17 mouse cellular contexts compared by ENCODE assay signal in the genomic region with DNA sequence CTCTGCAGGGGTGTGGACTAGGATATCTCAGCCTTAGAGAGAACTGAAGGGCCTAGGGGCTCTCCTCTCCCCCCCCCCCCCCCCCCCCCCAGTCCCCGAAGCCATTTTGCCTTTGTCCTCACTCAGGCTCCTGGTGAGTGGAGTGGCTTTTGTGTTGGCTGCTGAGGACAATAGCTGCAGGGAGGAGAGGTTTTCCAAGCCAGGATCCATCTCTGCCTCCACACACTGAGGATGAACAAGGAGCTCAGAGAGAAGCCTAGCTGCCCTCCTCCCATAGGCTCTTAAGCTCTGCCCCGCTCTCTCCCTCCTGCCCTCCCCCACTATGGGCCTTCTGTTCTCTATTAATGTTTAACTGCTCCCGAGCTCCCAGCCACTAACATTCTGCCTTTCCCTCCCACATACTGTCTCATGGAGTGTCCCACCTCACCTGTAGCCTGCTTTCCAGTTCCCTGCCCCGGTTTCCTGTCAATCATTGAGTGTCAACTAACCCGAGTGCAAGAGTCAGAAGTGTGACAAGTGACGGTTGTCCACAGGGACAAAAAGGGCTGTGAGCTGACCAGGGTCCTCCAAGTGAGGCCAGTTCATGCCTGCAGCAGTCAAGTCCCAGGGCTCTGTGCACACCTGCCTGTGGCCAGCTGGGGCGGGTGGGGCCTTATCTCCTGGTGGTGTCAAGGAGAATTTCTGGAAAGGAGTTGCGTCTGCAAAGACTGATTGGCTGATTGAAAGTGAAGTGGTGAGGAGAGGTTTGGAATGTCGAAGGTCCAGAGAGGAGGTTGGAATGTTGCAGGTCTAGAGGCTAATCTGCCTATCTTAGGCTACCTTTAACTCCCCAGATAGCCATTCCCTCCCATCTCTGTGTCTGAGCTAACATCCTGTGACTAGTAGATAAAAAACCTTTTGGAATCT.
A peak's percentile ranks its signal among the peaks of the same experiment; 100 is the strongest.
DNase-seq lines count a peak whose midpoint lies in the region; ATAC-seq lines count a peak whose summit lies in the region.
"Had no signal": no experiment of that assay in that cellular context is flagged by ENCODE, and none has a peak within 500 bp of the region (broad histone marks: within the 10 kb centered on the region; RNA-seq: fewer than 3 reads in every experiment).

No protein-coding gene starts in this region.

- no peaks in the 10 kb centered on the region for H3K36me3 ChIP-seq in midbrain, embryonic 10.5 days
- no peaks in the 10 kb centered on the region for H3K36me3 ChIP-seq in midbrain, embryonic 14.5 days (ENCODE audit: control insufficient read depth, insufficient read depth, low read length)
- no peaks in the 10 kb centered on the region for H3K36me3 ChIP-seq in limb, embryonic 10.5 days
- H3K36me3 ChIP-seq in stomach, embryonic 14.5 days (ENCODE audit: control insufficient read depth, insufficient read depth, low read length) = no peaks in the 10 kb centered on the region
- H3K36me3 ChIP-seq: embryonic facial prominence, embryonic 13.5 days; G1E; limb, embryonic 13.5 days had no signal

- peaks cover 12% of the 10 kb centered on the region for H3K27me3 ChIP-seq in midbrain, embryonic 10.5 days (ENCODE audit: low read depth, poor library complexity, severe bottlenecking)
- H3K27me3 ChIP-seq in midbrain, embryonic 14.5 days (ENCODE audit: control insufficient read depth, insufficient read depth, low read length) = no peaks in the 10 kb centered on the region
- H3K27me3 ChIP-seq in limb, embryonic 10.5 days (ENCODE audit: low read depth, poor library complexity, severe bottlenecking) = peaks cover 14% of the 10 kb centered on the region
- H3K27me3 ChIP-seq in stomach, embryonic 14.5 days (ENCODE audit: control insufficient read depth, insufficient read depth, low read length) = no peaks in the 10 kb centered on the region
- H3K27me3 ChIP-seq: embryonic facial prominence, embryonic 13.5 days; limb, embryonic 13.5 days had no signal

- H3K27ac ChIP-seq in midbrain, embryonic 10.5 days (replicated peaks) = peak overlapping the region; percentile 55
- no peak overlapping the region for H3K27ac ChIP-seq in midbrain, embryonic 14.5 days (replicated peaks; ENCODE audit: low read depth, low read length)
- peak overlapping the region; percentile 47 for H3K27ac ChIP-seq in limb, embryonic 10.5 days
- no peak overlapping the region for H3K27ac ChIP-seq in stomach, embryonic 14.5 days (ENCODE audit: low read length)
- H3K27ac ChIP-seq: embryonic facial prominence, embryonic 13.5 days; limb, embryonic 13.5 days had no signal

- H3K4me2 ChIP-seq in midbrain, embryonic 14.5 days (ENCODE audit: low read length) = no peak overlapping the region
- H3K4me2 ChIP-seq in stomach, embryonic 14.5 days (replicated peaks; ENCODE audit: low read depth, low read length) = no peak overlapping the region
- H3K4me2 ChIP-seq: embryonic facial prominence, embryonic 13.5 days; limb, embryonic 13.5 days had no signal

- ATAC-seq in midbrain, embryonic 14.5 days (ENCODE audit: low FRiP score, low TSS enrichment) = no peak; the same call in 1 of the 2 replicates
- ATAC-seq in stomach, embryonic 14.5 days (ENCODE audit: insufficient number of reproducible peaks, insufficient read depth, low FRiP score, low read depth) = peak; percentile 79
- ATAC-seq: activated CD4-positive, CD25-positive, alpha-beta regulatory T cell, adult 4 months; forebrain, embryonic 16.5 days; inflammation-experienced regulatory T-cells, adult 6 months had no signal

- H3K9ac ChIP-seq in midbrain, embryonic 14.5 days (replicated peaks; ENCODE audit: low read length) = no peak overlapping the region
- H3K9ac ChIP-seq in stomach, embryonic 14.5 days (replicated peaks; ENCODE audit: low read depth, low read length) = no peak overlapping the region
- H3K9ac ChIP-seq: embryonic facial prominence, embryonic 13.5 days; limb, embryonic 13.5 days had no signal

- peaks cover 9% of the 10 kb centered on the region for H3K9me3 ChIP-seq in midbrain, embryonic 10.5 days (replicated peaks)
- H3K9me3 ChIP-seq in midbrain, embryonic 14.5 days (ENCODE audit: control insufficient read depth, low read length) = no peaks in the 10 kb centered on the region
- H3K9me3 ChIP-seq in limb, embryonic 10.5 days (replicated peaks) = no peaks in the 10 kb centered on the region
- H3K9me3 ChIP-seq in stomach, embryonic 14.5 days (ENCODE audit: control insufficient read depth, low read depth, low read length) = peaks cover 4% of the 10 kb centered on the region; the same call in 1 of the 2 replicates

- intact Hi-C loops in left cerebral cortex, postnatal 10 days (cut with DNase I) = no loop called here

- WGBS in midbrain, embryonic 10.5 days = 51% methylated on average over 9 of the region's 9 CpGs
- WGBS in midbrain, embryonic 14.5 days = 46% methylated on average over 9 of the region's 9 CpGs
- WGBS in limb, embryonic 10.5 days = 71% methylated on average over 8 of the region's 9 CpGs
- 57% methylated on average over 7 of the region's 9 CpGs for WGBS in stomach, embryonic 14.5 days

- H3K4me1 ChIP-seq in midbrain, embryonic 10.5 days = peaks cover 14% of the 10 kb centered on the region
- H3K4me1 ChIP-seq in midbrain, embryonic 14.5 days (ENCODE audit: control insufficient read depth, insufficient read depth, low read length) = no peaks in the 10 kb centered on the region; the same call in 1 of the 2 replicates
- H3K4me1 ChIP-seq in limb, embryonic 10.5 days = peaks cover 23% of the 10 kb centered on the region
- H3K4me1 ChIP-seq in stomach, embryonic 14.5 days (ENCODE audit: control insufficient read depth, insufficient read depth, low read length) = no peaks in the 10 kb centered on the region

- no peak overlapping the region for H3K4me3 ChIP-seq in midbrain, embryonic 10.5 days
- H3K4me3 ChIP-seq in midbrain, embryonic 14.5 days (replicated peaks; ENCODE audit: low read depth, low read length) = no peak overlapping the region
- no peak overlapping the region for H3K4me3 ChIP-seq in limb, embryonic 10.5 days
- no peak overlapping the region for H3K4me3 ChIP-seq in stomach, embryonic 14.5 days (ENCODE audit: low read depth, low read length)
- H3K4me3 ChIP-seq: embryonic facial prominence, embryonic 13.5 days; limb, embryonic 13.5 days had no signal

- peak; percentile 36 for DNase-seq in embryo, embryonic 10 days (ENCODE audit: low spot score)
- no peak for DNase-seq in embryo, embryonic 10.5 days (ENCODE audit: low spot score)
- peak; percentile 32 for DNase-seq in midbrain, embryonic 10.5 days (ENCODE audit: low spot score)
- DNase-seq in midbrain, embryonic 14.5 days = no peak
- no peak for DNase-seq in limb, embryonic 10.5 days (ENCODE audit: low spot score)
- DNase-seq in left cerebral cortex, postnatal 10 days (ENCODE audit: extremely low spot score in 1 of 2, low spot score in 2 of 2) = no peak
- no peak for DNase-seq in thymus, postnatal 0 days (ENCODE audit: low spot score)
- DNase-seq: cerebellum, adult 8-10 months; heart, postnatal 10 days; thymus, adult 2 months had no signal

Comparison
In these comparisons a context has a peak if more than half of its experiments do, and no peak if none do; other contexts are left out.
1. DNase-seq: peak in embryo, embryonic 10 days (single experiment) and midbrain, embryonic 10.5 days (single experiment); none in embryo, embryonic 10.5 days (single experiment), midbrain, embryonic 14.5 days (single experiment), limb, embryonic 10.5 days (single experiment), left cerebral cortex, postnatal 10 days (0 of 2) and thymus, postnatal 0 days (single experiment).
2. H3K27ac ChIP-seq: peak in midbrain, embryonic 10.5 days (single experiment) and limb, embryonic 10.5 days (single experiment); none in midbrain, embryonic 14.5 days (single experiment) and stomach, embryonic 14.5 days (single experiment).